Mouse (Mus musculus): Measurements from ENCODE around the gene Rangrf. TPM values are rescaled to one million over a fixed set of nuclear protein-coding genes. Genes with fewer than 3 reads are reported as not detected.
A peak's percentile ranks its signal among the peaks of the same experiment; 100 is the strongest.
"Not testable (repeated sequence)": the region's sequence is repeated elsewhere in the genome, so short reads cannot be mapped to it uniquely, and the experiment has no call there.

Rangrf gene
- polyA plus RNA-seq, 1 experiment from 2014 or later = 9.4 TPM

GRCm38 (mm10) chr11:69010400-69011323, 35.7 kb upstream of the Rangrf start:
- H3K36me3 ChIP-seq (replicated peaks; ENCODE audit: insufficient read depth, low read length) = no peaks in the 10 kb centered on the region
- 84% methylated on average over 15 of the region's 15 CpGs for WGBS (ENCODE audit: insufficient replicate concordance)
- peaks cover 15% of the 10 kb centered on the region for H3K4me1 ChIP-seq (ENCODE audit: insufficient read depth)
- peak overlapping the region; percentile 61; the same call in 1 of the 2 replicates for H3K4me3 ChIP-seq (ENCODE audit: low read depth, low read length)
- H3K9me3 ChIP-seq (ENCODE audit: low read length) = no peaks in the 10 kb centered on the region
- DNase-seq (no peak), ATAC-seq (no peak)
- H3K27me3 ChIP-seq (ENCODE audit: insufficient read depth, low read length) = no peaks in the 10 kb centered on the region
- no peak for TF ChIP-seq EP300 (IDR thresholded peaks at IDR 0.05; ENCODE audit: low read depth)
- TF ChIP-seq CTCF (IDR thresholded peaks at IDR 0.05; ENCODE audit: low read depth) = no peak
- peak overlapping the region; percentile 97 for H3K27ac ChIP-seq (ENCODE audit: low read depth)
- no peak overlapping the region for H3K9ac ChIP-seq (replicated peaks)
- H3K4me2 ChIP-seq (ENCODE audit: low read depth, low read length) = peak overlapping the region; percentile 90

DNA sequence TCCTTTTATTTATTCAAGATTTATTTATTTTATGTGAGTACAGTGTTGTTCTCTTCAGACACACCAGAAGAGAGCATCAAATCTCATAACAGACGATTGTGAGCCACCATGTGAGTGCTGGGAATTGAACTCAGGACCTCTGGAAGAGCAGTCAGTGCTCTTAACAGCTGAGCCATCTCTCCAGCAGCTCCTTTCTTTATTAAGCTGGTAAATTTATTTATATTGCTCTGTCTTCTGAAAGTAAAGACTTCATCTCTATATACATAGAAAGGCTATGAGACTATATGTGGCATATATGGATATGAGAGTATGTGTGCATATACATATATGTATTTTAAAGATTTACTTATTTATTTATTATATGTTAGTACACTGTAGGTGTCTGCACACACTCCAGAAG, 34.5 kb upstream of the Rangrf start:
- Histone ChIP-seq H3K9ac (replicated peaks) (no peak overlapping the region), H3K27ac (ENCODE audit: low read depth) (no peak overlapping the region), H3K4me1 (ENCODE audit: insufficient read depth) (peaks cover 10% of the 10 kb centered on the region), H3K4me3 (ENCODE audit: low read depth, low read length) (no peak overlapping the region), H3K4me2 (ENCODE audit: low read depth, low read length) (no peak overlapping the region), H3K9me3 (ENCODE audit: low read length) (no peaks in the 10 kb centered on the region), H3K27me3 (ENCODE audit: insufficient read depth, low read length) (no peaks in the 10 kb centered on the region), H3K36me3 (replicated peaks; ENCODE audit: insufficient read depth, low read length) (no peaks in the 10 kb centered on the region)
- ATAC-seq (no peak), DNase-seq (no peak)
- WGBS (ENCODE audit: insufficient replicate concordance) = 77% methylated on average over 1 of the region's 1 CpGs
- TF ChIP-seq CTCF (IDR thresholded peaks at IDR 0.05; ENCODE audit: low read depth) (no peak), EP300 (IDR thresholded peaks at IDR 0.05; ENCODE audit: low read depth) (no peak)

- H3K4me2 ChIP-seq (ENCODE audit: low read depth, low read length) = peak within 1 kb of the TSS; percentile 84
- H3K4me1 ChIP-seq (ENCODE audit: insufficient read depth) = peaks cover 10% of the 10 kb centered on the region
- peaks cover under 1% of the 10 kb centered on the region for H3K36me3 ChIP-seq (replicated peaks; ENCODE audit: insufficient read depth, low read length)
- ATAC-seq (peak; percentile 82), DNase-seq (peak; percentile 95)
- H3K27me3 ChIP-seq (ENCODE audit: insufficient read depth, low read length) = no peaks in the 10 kb centered on the region
- H3K27ac ChIP-seq (ENCODE audit: low read depth) = peak within 1 kb of the TSS; percentile 58
- WGBS (ENCODE audit: insufficient replicate concordance) = 8% methylated on average over 38 of the region's 38 CpGs
- H3K4me3 ChIP-seq (ENCODE audit: low read depth, low read length) = peak within 1 kb of the TSS; percentile 86
- TF ChIP-seq CTCF (IDR thresholded peaks at IDR 0.05; ENCODE audit: low read depth) (no peak), EP300 (IDR thresholded peaks at IDR 0.05; ENCODE audit: low read depth) (no peak)
- H3K9ac ChIP-seq (replicated peaks) = peak within 1 kb of the TSS; percentile 78
- no peaks in the 10 kb centered on the region for H3K9me3 ChIP-seq (ENCODE audit: low read length)
Measured at GRCm38 (mm10) chr11:69008182-69009121, 33.5 kb upstream of the Rangrf start, which contains the start of gene Pfas. TSS of gene Pfas (minus strand) at chr11:69008460.

DNA sequence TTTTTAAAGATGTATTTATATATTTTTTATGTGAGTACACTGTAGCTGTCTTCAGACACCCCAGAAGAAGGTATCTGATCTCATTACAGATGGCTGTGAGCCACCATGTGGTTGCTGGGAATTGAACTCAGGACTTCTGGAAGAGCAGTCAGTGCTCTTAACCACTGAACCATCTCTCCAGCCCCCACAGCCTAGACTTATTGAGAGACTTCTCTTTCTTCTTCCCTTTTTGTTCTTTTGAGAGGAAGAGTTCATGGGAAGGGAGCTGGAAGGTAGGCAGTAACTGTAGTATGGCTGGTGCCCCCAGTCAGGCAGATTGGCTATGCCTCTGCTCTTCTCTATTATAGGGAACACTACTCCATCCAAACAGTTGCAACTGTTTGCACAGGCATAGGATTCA, 31.6 kb upstream of the Rangrf start:
- Histone ChIP-seq H3K4me3 (ENCODE audit: low read depth, low read length) (0 out of 2 replicates have a peak overlapping the region, but pooled peaks have one; percentile 86), H3K36me3 (replicated peaks; ENCODE audit: insufficient read depth, low read length) (peaks cover 16% of the 10 kb centered on the region), H3K4me1 (ENCODE audit: insufficient read depth) (peaks cover 10% of the 10 kb centered on the region)
- not testable (repeated sequence) for H3K9me3 ChIP-seq (ENCODE audit: low read length); H3K4me2 ChIP-seq (ENCODE audit: low read depth, low read length); H3K9ac ChIP-seq (replicated peaks); ATAC-seq; H3K27me3 ChIP-seq (ENCODE audit: insufficient read depth, low read length); DNase-seq; H3K27ac ChIP-seq (ENCODE audit: low read depth)

GRCm38 (mm10) chr11:69005193-69005592, 30.2 kb upstream of the Rangrf start:
- DNase-seq (no peak), ATAC-seq (peak; percentile 32; the same call in 1 of the 2 replicates)
- Histone ChIP-seq H3K9me3 (ENCODE audit: low read length) (no peaks in the 10 kb centered on the region), H3K27me3 (ENCODE audit: insufficient read depth, low read length) (no peaks in the 10 kb centered on the region), H3K27ac (ENCODE audit: low read depth) (no peak overlapping the region), H3K4me2 (ENCODE audit: low read depth, low read length) (no peak overlapping the region), H3K4me1 (ENCODE audit: insufficient read depth) (peaks cover 10% of the 10 kb centered on the region), H3K4me3 (ENCODE audit: low read depth, low read length) (no peak overlapping the region), H3K36me3 (replicated peaks; ENCODE audit: insufficient read depth, low read length) (peaks cover 29% of the 10 kb centered on the region), H3K9ac (replicated peaks) (no peak overlapping the region; the same call in 1 of the 2 replicates)
- WGBS (ENCODE audit: insufficient replicate concordance) = 61% methylated on average over 7 of the region's 7 CpGs
- TF ChIP-seq CTCF (IDR thresholded peaks at IDR 0.05; ENCODE audit: low read depth) (no peak), EP300 (IDR thresholded peaks at IDR 0.05; ENCODE audit: low read depth) (no peak)

DNA sequence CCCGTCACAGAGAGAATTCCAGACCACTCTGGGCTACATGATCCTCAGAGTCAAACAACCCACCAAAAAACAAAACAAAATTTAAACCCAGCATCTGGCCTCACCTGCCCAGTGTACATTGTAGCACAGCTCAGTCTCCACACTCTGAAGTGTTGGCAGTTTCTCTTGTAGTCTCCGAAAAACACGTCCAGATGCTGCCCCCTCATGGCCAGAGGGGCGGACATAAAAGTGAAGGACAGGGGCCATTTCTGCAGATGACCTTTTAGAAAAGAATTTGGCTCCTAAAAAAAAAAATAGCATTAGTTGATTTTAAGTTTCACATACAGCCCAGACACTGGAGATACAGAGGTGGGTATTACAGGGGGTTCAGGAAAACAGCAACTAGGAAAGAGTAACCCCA, 28.6 kb upstream of the Rangrf start:
- H3K27me3 ChIP-seq (ENCODE audit: insufficient read depth, low read length) = no peaks in the 10 kb centered on the region
- ATAC-seq (no peak), DNase-seq (no peak)
- H3K9me3 ChIP-seq (ENCODE audit: low read length) = no peaks in the 10 kb centered on the region
- TF ChIP-seq EP300 (IDR thresholded peaks at IDR 0.05; ENCODE audit: low read depth) (no peak), CTCF (IDR thresholded peaks at IDR 0.05; ENCODE audit: low read depth) (peak; percentile 45)
- H3K36me3 ChIP-seq (replicated peaks; ENCODE audit: insufficient read depth, low read length) = peaks cover 40% of the 10 kb centered on the region
- no peak overlapping the region for H3K4me2 ChIP-seq (ENCODE audit: low read depth, low read length)
- no peak overlapping the region for H3K9ac ChIP-seq (replicated peaks)
- H3K4me1 ChIP-seq (ENCODE audit: insufficient read depth) = peaks cover 10% of the 10 kb centered on the region
- WGBS (ENCODE audit: insufficient replicate concordance) = 59% methylated on average over 4 of the region's 4 CpGs
- no peak overlapping the region for H3K4me3 ChIP-seq (ENCODE audit: low read depth, low read length)
- no peak overlapping the region for H3K27ac ChIP-seq (ENCODE audit: low read depth)

DNA sequence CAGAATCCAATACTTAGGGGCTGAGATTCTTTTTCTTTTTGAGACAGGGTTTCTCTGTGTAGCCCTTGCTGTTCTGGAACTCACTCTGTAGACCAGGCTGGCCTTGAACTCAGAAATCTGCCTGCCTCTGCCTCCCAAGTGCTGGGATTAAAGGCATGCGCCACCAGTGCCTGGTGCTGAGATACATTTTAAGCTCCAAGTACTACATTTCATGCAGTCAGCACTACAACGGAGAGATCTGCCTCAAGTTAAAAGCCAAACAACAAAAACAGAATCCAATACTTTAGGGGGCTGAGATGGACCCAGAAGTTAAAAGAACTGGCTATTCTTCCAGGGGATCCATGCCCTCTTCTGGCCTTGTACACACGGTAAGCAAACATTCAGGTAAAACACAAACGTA, 27.8 kb upstream of the Rangrf start:
- H3K36me3 ChIP-seq (replicated peaks; ENCODE audit: insufficient read depth, low read length) = peaks cover 48% of the 10 kb centered on the region

More for the DNA sequence above, 27.8 kb upstream of the Rangrf start:
- not testable (repeated sequence) for DNase-seq; H3K4me3 ChIP-seq (ENCODE audit: low read depth, low read length); H3K9me3 ChIP-seq (ENCODE audit: low read length); H3K27me3 ChIP-seq (ENCODE audit: insufficient read depth, low read length); H3K27ac ChIP-seq (ENCODE audit: low read depth); H3K4me1 ChIP-seq (ENCODE audit: insufficient read depth); ATAC-seq; H3K4me2 ChIP-seq (ENCODE audit: low read depth, low read length); H3K9ac ChIP-seq (replicated peaks)
- WGBS (ENCODE audit: insufficient replicate concordance) = 88% methylated on average over 4 of the region's 4 CpGs
